Mouse (Mus musculus) hindbrain, embryonic 15.5 days (tissue): ENCODE data around the gene Desi2. TPM values are rescaled to one million over a fixed set of nuclear protein-coding genes. Genes with fewer than 3 reads are reported as not detected.
"Not testable (repeated sequence)": the region's sequence is repeated elsewhere in the genome, so short reads cannot be mapped to it uniquely, and the experiment has no call there.

Source experiments
- ATAC-seq: fragments of 200-750 bp; cut with Nextera tagmentation; 2 replicates; pipeline ENCODE4 v1.8.0; 2017; ENCODE audit warnings: low read depth, moderate number of reproducible peaks, moderate TSS enrichment; ENCODE audit not compliant: low FRiP score
- H3K27ac ChIP-seq: fragments of 300-500 bp; sonication (generic); replicated peaks from 2 replicates; pipeline ENCODE4 v1.5.1; 2015; ENCODE audit warnings: mild to moderate bottlenecking, inconsistent platforms
- H3K27me3 ChIP-seq: fragments of 300-500 bp; sonication (generic); 2 replicates; pipeline ENCODE4 v1.6.1; 2015; ENCODE audit warnings: control low read depth, inconsistent platforms
- H3K36me3 ChIP-seq: fragments of 300-500 bp; sonication (generic); 2 replicates; pipeline ENCODE4 v1.6.1; 2015; ENCODE audit warnings: control low read depth, inconsistent platforms
- H3K4me1 ChIP-seq: fragments of 300-500 bp; sonication (generic); replicated peaks from 2 replicates; pipeline ENCODE4 v1.6.1; 2015; ENCODE audit warnings: control low read depth, inconsistent platforms
- H3K4me2 ChIP-seq: fragments of 300-500 bp; sonication (generic); 2 replicates; pipeline ENCODE4 v1.6.1; 2015; ENCODE audit warnings: moderate library complexity, mild to moderate bottlenecking, inconsistent platforms
- H3K4me3 ChIP-seq: fragments of 300-500 bp; sonication (generic); 2 replicates; pipeline ENCODE4 v1.5.1; 2015; ENCODE audit warnings: mild to moderate bottlenecking, inconsistent platforms
- H3K9ac ChIP-seq: fragments of 300-500 bp; sonication (generic); 2 replicates; pipeline ENCODE4 v1.6.1; 2015; ENCODE audit warnings: inconsistent platforms
- H3K9me3 ChIP-seq: fragments of 300-500 bp; sonication (generic); 2 replicates; pipeline ENCODE4 v1.6.1; 2016; ENCODE audit warnings: control low read depth, inconsistent platforms
- WGBS: fragments of 180-500 bp; shearing (Covaris S2); methylation state at CpG from one replicate; pipeline ENCODE4 v1.1.7; 2015; 5-methylcytosine and 5-hydroxymethylcytosine counted together
- polyA plus RNA-seq: library from polyadenylated mRNA; unstranded; fragments of >200 nt; fragmentation: Nextera tagmentation; extraction: Ambion mirVana; gene quantifications from 2 replicates; pipeline ENCODE4 v1.2.1, GENCODE M21; 2015

Desi2 gene
- polyA plus RNA-seq, 1 experiment from 2014 or later, result 23.5 TPM

DNA sequence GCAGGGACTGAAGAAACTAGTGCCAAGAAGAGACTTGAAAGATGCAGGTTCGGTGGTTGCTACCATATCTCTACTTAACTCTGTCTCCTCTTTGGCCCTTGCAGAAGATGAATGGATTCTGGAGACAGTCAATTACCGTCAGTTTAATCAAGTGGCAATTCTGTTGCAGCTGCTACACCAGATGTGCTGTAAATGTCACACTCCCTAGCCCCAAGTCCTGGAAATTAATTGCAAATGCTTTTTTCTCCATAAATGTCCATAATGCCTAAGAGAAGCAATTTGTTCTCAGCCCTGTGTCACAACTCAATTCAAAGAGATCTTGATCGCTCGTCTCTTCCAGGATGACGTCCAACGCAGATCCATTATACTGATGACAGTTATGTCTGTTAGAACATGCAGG lies 83.4 kb downstream of the Desi2 start:
- Histone ChIP-seq H3K27me3 (no peaks in the 10 kb centered on the region), H3K9ac (no peak overlapping the region), H3K4me3 (no peak overlapping the region), H3K36me3 (no peaks in the 10 kb centered on the region), H3K4me2 (no peak overlapping the region), H3K27ac (no peak overlapping the region), H3K4me1 (peaks cover 2% of the 10 kb centered on the region; the same call in 1 of the 2 replicates), H3K9me3 (no peaks in the 10 kb centered on the region)
- 54% methylated on average over 6 of the region's 6 CpGs for whole genome bisulfite sequencing
- no peak for ATAC-seq

DNA sequence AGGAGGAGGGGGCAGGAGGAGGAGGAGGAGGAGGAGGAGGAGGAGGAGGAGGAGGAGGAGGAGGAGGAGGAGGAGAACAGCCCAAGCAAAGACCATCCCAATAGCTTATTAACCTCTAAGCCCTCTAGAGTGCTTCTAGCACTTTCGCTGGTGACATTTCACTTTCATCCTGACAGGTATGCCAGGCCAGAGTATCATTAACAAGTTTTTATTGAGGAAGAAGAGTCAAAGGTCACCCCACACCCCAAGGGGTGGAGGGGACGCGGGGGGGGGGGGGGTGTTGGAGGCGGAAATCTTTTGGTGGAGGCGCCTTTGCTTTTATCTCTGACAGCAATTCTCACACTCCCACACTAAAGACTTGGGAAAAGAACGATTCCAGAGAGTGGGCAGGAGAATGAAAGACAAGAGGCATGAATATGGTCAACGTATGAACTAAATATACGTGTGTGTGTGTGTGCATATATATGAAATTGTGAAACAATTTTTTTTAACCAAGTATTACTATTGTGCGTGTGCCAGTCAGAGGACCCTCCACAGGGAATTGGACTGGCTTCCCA lies 88.0 kb downstream of the Desi2 start:
- no peak for ATAC-seq
- peak overlapping the region; percentile 94; the same call in 1 of the 2 replicates for H3K27ac ChIP-seq
- no peaks in the 10 kb centered on the region for H3K27me3 ChIP-seq
- peak overlapping the region; percentile 84 for H3K4me2 ChIP-seq
- peaks cover 9% of the 10 kb centered on the region for H3K4me1 ChIP-seq
- H3K4me3 ChIP-seq, result peak overlapping the region; percentile 77
- H3K36me3 ChIP-seq, result no peaks in the 10 kb centered on the region
- WGBS, result 48% methylated on average over 9 of the region's 9 CpGs
- H3K9me3 ChIP-seq, result no peaks in the 10 kb centered on the region
- H3K9ac ChIP-seq, result peak overlapping the region; percentile 90

DNA sequence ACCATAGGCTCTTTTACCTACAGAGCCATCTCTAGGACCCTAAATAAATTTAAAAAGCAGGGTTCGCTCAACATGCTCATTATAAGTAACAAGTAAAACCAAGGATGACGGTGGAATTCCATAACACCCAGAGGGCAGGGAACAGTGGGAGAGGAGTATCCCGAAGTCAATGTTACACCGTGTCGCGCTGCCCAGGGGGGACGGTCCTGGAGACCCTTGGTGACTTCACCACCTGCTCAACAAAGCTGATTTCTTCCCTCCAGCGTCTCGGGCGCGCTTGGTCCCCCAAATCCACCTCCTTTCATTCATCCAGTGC lies 88.5 kb downstream of the Desi2 start:
- H3K4me3 ChIP-seq, result peak overlapping the region; percentile 77
- H3K36me3 ChIP-seq, result no peaks in the 10 kb centered on the region
- ATAC-seq, result peak; percentile 47
- WGBS, result 7% methylated on average over 11 of the region's 11 CpGs
- H3K9me3 ChIP-seq, result no peaks in the 10 kb centered on the region
- H3K27ac ChIP-seq, result peak overlapping the region; percentile 94
- H3K9ac ChIP-seq, result peak overlapping the region; percentile 90
- H3K4me1 ChIP-seq, result peaks cover 9% of the 10 kb centered on the region
- H3K4me2 ChIP-seq, result peak overlapping the region; percentile 84
- no peaks in the 10 kb centered on the region for H3K27me3 ChIP-seq

DNA sequence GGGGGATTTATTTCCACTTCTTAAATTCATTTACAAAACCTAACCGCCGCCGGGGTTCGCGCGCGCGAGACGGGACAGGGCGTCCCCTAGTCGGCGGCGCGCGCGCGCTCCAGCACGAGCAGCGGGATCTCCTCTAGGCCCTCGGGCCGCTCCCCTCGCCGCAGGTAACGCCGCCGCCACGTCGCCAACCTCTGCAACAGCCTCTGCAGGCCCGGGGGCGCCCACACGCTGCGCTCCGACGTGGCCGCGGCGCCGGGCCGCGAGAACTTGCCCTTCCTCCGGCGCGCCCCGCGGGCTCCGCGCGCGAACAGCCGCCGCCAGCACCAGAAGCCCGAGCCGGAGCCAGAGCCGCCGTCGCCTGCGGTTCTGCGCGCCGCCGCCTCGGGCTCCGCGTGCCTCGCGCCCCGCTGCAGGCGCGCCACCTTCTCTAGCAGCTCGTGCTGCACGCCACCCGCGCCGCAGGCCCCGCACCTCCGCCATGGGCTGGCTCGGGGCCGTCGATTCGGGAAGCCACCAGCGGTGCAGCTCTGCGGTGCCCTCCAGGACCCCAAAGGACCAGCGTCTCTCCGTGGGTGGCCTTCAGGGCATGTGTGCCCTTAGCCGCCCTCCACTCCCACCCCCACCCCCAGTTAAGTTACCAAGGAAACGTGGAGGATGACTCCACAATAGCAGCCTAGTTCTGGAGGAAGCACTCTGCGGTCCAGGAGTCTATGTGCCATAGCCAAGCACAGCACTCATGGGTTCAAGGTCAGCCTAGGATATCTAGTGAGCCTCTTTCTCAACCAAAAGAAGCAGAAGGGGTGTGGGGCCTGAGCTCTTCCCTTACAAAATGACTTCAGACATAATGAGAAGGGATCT lies 89.1 kb downstream of the Desi2 start:
- ATAC-seq, result peak; percentile 95
- Histone ChIP-seq H3K9me3 (no peaks in the 10 kb centered on the region), H3K4me2 (peak overlapping the region; percentile 84), H3K27ac (peak overlapping the region; percentile 94), H3K36me3 (no peaks in the 10 kb centered on the region), H3K27me3 (no peaks in the 10 kb centered on the region), H3K9ac (peak overlapping the region; percentile 90), H3K4me3 (peak overlapping the region; percentile 77), H3K4me1 (peaks cover 9% of the 10 kb centered on the region)
- WGBS, result under 1% methylated on average over 64 of the region's 87 CpGs

DNA sequence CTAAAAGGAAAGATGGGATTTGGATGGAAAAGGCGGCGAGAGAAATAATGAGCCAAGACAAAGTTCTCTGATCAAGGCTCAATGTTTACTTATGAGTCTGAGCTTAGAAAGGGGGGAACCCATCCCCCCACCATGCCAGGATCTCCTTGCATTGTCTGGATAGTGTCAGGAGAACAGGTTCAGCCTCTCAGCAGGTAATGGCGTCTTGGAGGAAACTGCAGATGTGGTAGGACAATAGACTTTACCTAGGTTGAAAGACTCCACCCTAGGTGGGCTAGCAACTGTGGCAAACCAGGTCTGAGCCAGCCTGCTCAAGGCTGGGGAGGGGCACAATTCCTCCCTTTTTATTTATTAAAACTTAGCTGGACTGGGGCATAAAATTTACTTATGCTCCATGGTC lies 96.1 kb downstream of the Desi2 start:
- not testable (repeated sequence) for H3K4me3 ChIP-seq, ATAC-seq, H3K9me3 ChIP-seq, H3K9ac ChIP-seq, H3K36me3 ChIP-seq, H3K4me2 ChIP-seq, H3K4me1 ChIP-seq, H3K27ac ChIP-seq, H3K27me3 ChIP-seq
- 91% methylated on average over 3 of the region's 3 CpGs for WGBS

DNA sequence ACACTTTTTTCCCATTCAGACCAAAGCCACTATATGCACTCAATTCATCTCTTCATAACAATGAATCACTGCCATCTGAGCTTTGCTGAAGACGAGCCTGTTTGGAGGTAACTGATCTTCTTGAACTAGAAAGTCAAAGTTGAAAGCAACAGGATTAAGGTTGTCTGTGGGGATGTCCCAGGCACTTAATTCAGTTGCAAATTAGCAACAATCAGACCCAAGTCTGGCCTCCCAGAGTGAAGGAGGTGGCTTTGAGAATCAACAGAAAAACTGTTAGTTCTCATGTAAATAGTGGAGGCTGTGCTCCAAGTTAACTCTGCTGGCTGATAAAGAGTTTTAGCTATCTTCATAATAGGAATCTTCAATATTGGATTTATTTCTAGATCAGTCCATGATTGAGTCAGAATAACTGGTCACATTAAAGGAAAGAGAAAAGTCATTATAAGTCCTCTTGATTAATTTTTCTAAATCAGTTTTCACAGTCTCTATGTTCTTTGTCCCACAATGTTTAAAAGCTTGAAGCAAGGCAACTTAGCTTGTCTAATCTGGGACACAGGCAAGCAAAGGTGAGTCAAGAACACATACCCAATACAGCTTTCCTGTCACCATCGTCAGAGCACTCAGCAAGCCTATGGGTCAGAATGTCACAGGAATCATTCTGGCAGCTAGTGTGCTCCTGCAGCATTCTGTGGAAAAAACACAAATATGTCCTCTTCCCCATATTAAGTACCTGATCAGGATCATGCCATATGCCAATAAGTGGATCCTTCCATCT lies 96.9 kb downstream of the Desi2 start:
- H3K4me3 ChIP-seq, result no peak overlapping the region
- no peak overlapping the region for H3K27ac ChIP-seq
- no peak for ATAC-seq
- H3K4me2 ChIP-seq, result no peak overlapping the region
- no peak overlapping the region for H3K9ac ChIP-seq
- H3K36me3 ChIP-seq, result no peaks in the 10 kb centered on the region
- WGBS, result 59% methylated on average over 2 of the region's 2 CpGs
- H3K4me1 ChIP-seq, result no peaks in the 10 kb centered on the region
- H3K9me3 ChIP-seq, result no peaks in the 10 kb centered on the region
- H3K27me3 ChIP-seq, result no peaks in the 10 kb centered on the region

DNA sequence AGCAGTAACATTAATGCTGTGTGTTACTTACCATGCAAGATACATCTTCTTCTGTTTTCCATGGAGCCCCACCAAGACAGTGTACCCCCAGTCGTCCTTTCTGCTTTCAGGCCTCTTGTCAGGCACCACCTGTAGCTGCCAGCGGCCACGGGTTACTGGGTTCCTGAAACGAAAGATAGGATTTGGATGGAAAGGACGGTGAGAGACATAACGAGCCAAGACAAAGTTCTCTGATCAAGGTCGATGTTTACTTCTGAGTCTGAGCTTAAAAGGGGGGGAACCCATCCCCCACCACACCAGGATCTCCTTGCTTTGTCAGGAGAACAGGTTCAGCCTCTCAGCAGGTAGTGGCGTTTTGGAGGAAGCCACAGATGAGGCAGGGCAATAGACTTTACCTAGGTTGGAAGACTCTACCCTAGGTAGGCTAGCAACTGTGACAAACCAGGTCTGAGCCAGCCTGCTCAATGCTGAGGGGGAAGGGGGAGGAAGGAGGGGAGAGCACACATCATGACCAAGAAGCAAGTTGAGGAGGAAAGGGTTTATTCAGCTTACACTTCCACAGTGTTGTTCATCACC lies 100.5 kb downstream of the Desi2 start:
- Histone ChIP-seq H3K9me3 (no peaks in the 10 kb centered on the region), H3K36me3 (no peaks in the 10 kb centered on the region), H3K9ac (no peak overlapping the region), H3K4me1 (no peaks in the 10 kb centered on the region), H3K27me3 (no peaks in the 10 kb centered on the region), H3K4me3 (no peak overlapping the region), H3K27ac (no peak overlapping the region), H3K4me2 (no peak overlapping the region)
- ATAC-seq, result no peak
- WGBS, result 74% methylated on average over 8 of the region's 8 CpGs

DNA sequence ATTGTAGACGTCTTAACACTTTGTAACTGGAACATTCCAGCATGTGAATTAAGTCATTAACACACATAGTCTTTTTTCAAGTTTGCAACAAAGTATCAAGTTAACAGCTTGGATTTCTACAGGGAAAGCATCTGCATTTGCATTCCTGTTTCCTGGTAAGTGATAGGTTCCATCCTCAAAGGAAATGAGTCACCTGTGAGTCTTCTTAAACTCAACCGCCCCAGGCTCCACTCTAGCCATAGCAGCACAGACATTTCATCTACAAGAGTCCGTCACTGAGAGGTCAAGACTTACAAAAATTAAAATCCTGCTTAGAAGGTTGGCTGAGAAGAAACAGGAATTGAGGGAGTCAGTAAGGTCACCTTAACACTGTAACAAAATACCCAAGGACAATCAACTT lies 104.5 kb downstream of the Desi2 start:
- Histone ChIP-seq H3K9ac (no peak overlapping the region), H3K4me3 (no peak overlapping the region), H3K27ac (no peak overlapping the region), H3K4me2 (no peak overlapping the region), H3K4me1 (no peaks in the 10 kb centered on the region), H3K27me3 (no peaks in the 10 kb centered on the region), H3K36me3 (no peaks in the 10 kb centered on the region), H3K9me3 (no peaks in the 10 kb centered on the region)
- WGBS, result 88% methylated on average over 3 of the region's 3 CpGs
- no peak for ATAC-seq

DNA sequence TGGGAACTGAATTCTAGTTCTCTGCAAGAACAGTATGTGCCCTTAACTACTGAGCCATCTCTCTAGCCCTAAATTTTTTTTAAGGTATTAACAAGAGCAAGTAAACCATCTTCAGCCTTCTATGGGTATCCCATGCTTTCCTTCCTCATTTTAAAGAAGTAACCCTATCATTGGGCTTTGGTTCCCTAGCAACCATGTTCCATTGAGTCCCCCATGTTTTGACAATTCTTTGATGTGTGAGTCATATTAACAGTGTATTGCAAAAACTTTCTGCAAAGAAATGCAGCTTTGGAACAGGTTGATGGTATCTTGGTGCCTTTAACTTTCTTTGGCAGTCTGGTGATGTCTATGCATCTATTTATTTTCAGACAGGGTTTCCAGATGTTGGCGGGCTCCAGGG lies 106.8 kb downstream of the Desi2 start:
- no peak overlapping the region for H3K9ac ChIP-seq

DNA sequence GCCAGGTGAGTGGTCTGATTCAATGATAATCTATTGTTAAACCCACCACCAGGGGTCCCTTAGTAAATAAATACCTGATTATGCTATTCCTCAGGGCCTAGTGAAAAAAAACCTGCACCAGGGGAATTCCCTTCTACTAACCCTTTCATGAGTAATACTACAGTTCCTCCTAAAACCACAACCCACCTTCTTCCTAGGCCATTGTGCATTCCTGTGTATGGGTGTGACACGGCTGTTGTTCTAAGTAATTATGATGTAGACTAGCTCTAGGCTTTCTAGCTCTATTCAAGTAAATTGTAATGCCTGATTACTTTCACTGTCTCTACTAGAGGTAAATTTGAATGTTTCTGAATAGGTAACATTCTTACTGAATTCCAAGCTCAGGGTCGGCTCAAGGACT lies 114.0 kb downstream of the Desi2 start:
- 94% methylated on average over 2 of the region's 2 CpGs for WGBS
- not testable (repeated sequence) for H3K4me1 ChIP-seq, H3K27me3 ChIP-seq

More for the DNA sequence above, 106.8 kb downstream of the Desi2 start:
- Histone ChIP-seq H3K27me3 (no peaks in the 10 kb centered on the region), H3K27ac (no peak overlapping the region), H3K36me3 (no peaks in the 10 kb centered on the region), H3K4me3 (no peak overlapping the region), H3K9me3 (no peaks in the 10 kb centered on the region), H3K4me2 (no peak overlapping the region), H3K4me1 (no peaks in the 10 kb centered on the region)
- 100% methylated on average over 1 of the region's 1 CpGs for WGBS
- no peak for ATAC-seq

DNA sequence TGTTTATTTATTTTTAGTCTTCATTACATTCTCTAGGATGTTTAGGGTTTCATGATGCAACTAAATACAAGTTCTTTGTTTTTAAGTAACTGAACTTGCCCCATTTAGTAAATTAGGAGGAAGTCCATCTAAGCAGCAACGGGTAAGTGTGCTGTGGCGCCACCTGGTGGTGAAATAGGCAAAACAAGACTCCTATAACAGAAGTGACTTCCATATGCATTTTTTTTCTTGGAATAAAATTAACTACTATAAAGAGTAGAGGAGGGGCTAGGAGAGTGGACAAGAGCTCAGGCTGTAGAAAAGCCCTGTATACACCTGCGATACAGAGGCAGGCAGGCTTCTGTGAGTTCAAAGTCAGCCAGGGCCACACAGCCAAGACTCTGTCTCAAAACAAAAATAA lies 116.2 kb downstream of the Desi2 start:
- H3K36me3 ChIP-seq, result no peaks in the 10 kb centered on the region
- no peak overlapping the region for H3K27ac ChIP-seq
- peak; percentile 38; the same call in 1 of the 2 replicates for ATAC-seq
- no peaks in the 10 kb centered on the region for H3K9me3 ChIP-seq
- no peak overlapping the region for H3K4me3 ChIP-seq
- H3K4me1 ChIP-seq, result no peaks in the 10 kb centered on the region
- 23% methylated on average over 3 of the region's 3 CpGs for WGBS
- no peaks in the 10 kb centered on the region for H3K27me3 ChIP-seq
- no peak overlapping the region for H3K4me2 ChIP-seq
- H3K9ac ChIP-seq, result no peak overlapping the region

More for the DNA sequence above, 114.0 kb downstream of the Desi2 start:
- ATAC-seq, H3K4me3 ChIP-seq, H3K9ac ChIP-seq, H3K9me3 ChIP-seq, H3K27ac ChIP-seq, H3K4me2 ChIP-seq, H3K36me3 ChIP-seq: not testable (repeated sequence)
